7 mouse cellular contexts compared by ENCODE assay signal in genomic region chr9:45905811-45906237, GRCm38 (mm10). TPM values are rescaled to one million over a fixed set of nuclear protein-coding genes. Genes with fewer than 3 reads are reported as not detected.
DNase-seq lines count a peak whose midpoint lies in the region; ATAC-seq and TF ChIP-seq lines count a peak whose summit lies in the region.

No protein-coding gene starts in this region.

- no peak for TF ChIP-seq POLR2A in thymus, adult 2 months (IDR thresholded peaks at IDR 0.05; ENCODE audit: control insufficient read depth, extremely low read depth, insufficient read depth, low read length, poor library complexity)
- no peak for TF ChIP-seq POLR2A in cerebellum, adult 2 months (IDR thresholded peaks at IDR 0.05; ENCODE audit: borderline replicate concordance, insufficient read depth, low read length)

- H3K27ac ChIP-seq in thymus, adult 2 months (ENCODE audit: control insufficient read depth, insufficient read depth, low read length): no peak overlapping the region
- H3K27ac ChIP-seq in cerebellum, adult 2 months (ENCODE audit: insufficient read depth, low read length): peak overlapping the region; percentile 66
- H3K27ac ChIP-seq in heart, embryonic 14.5 days (replicated peaks in 1 of 2; ENCODE audit: control insufficient read depth in 1 of 2, insufficient read depth in 1 of 2, low read depth in 2 of 2, low read length in 2 of 2): peak overlapping the region; percentile 68 to 99; a peak in 3 of 4 replicates
- H3K27ac ChIP-seq in midbrain, embryonic 11.5 days (ENCODE audit: low read depth, low read length): peak overlapping the region; percentile 93

- WGBS in thymus, adult 2 months: under 1% methylated on average over 22 of the region's 27 CpGs
- under 1% methylated on average over 16 of the region's 27 CpGs for WGBS in cerebellum, adult 2 months
- under 1% methylated on average over 15 of the region's 27 CpGs for WGBS in heart, embryonic 14.5 days
- under 1% methylated on average over 23 of the region's 27 CpGs for WGBS in midbrain, embryonic 11.5 days

- H3K9me3 ChIP-seq in heart, embryonic 14.5 days (ENCODE audit: control insufficient read depth, low read length): no peaks in the 10 kb centered on the region
- H3K9me3 ChIP-seq in midbrain, embryonic 11.5 days (ENCODE audit: control insufficient read depth, low read length): no peaks in the 10 kb centered on the region

- H3K4me1 ChIP-seq in thymus, adult 2 months (replicated peaks; ENCODE audit: control insufficient read depth, insufficient read depth, low read length): peaks cover 8% of the 10 kb centered on the region
- H3K4me1 ChIP-seq in cerebellum, adult 2 months (ENCODE audit: control insufficient read depth, insufficient read depth, low read length): no peaks in the 10 kb centered on the region; the same call in 1 of the 2 replicates
- H3K4me1 ChIP-seq in heart, embryonic 14.5 days (ENCODE audit: control insufficient read depth in 2 of 2, insufficient read depth in 2 of 2, low read length in 2 of 2): peaks cover 0 to 20% of the 10 kb centered on the region in 2 experiments; a peak in 2 of 4 replicates
- peaks cover 15% of the 10 kb centered on the region for H3K4me1 ChIP-seq in midbrain, embryonic 11.5 days (ENCODE audit: control insufficient read depth, insufficient read depth, low read length)

- no peak; the same call in 1 of the 2 replicates for ATAC-seq in heart, embryonic 14.5 days (ENCODE audit: insufficient number of reproducible peaks, insufficient read depth, low FRiP score, low read depth)
- ATAC-seq in midbrain, embryonic 11.5 days (ENCODE audit: low FRiP score): peak; percentile 79

- peaks cover 11% of the 10 kb centered on the region for H3K36me3 ChIP-seq in thymus, adult 2 months (ENCODE audit: control insufficient read depth, insufficient read depth, low read length)
- peaks cover 46% of the 10 kb centered on the region for H3K36me3 ChIP-seq in heart, embryonic 14.5 days (ENCODE audit: control insufficient read depth, insufficient read depth, low read length)
- H3K36me3 ChIP-seq in midbrain, embryonic 11.5 days (ENCODE audit: control insufficient read depth, insufficient read depth, low read length): peaks cover 8% of the 10 kb centered on the region

- H3K4me2 ChIP-seq in heart, embryonic 14.5 days (ENCODE audit: low read length): peak overlapping the region; percentile 64
- peak overlapping the region; percentile 94 for H3K4me2 ChIP-seq in midbrain, embryonic 11.5 days

- H3K27me3 ChIP-seq in thymus, adult 2 months (ENCODE audit: control insufficient read depth, insufficient read depth, low read length): no peaks in the 10 kb centered on the region
- H3K27me3 ChIP-seq in cerebellum, adult 2 months (ENCODE audit: control insufficient read depth, insufficient read depth, low read length): no peaks in the 10 kb centered on the region
- no peaks in the 10 kb centered on the region for H3K27me3 ChIP-seq in heart, embryonic 14.5 days (ENCODE audit: control insufficient read depth, insufficient read depth, low read length)
- no peaks in the 10 kb centered on the region for H3K27me3 ChIP-seq in midbrain, embryonic 11.5 days (ENCODE audit: control insufficient read depth, insufficient read depth, low read length)

- peak overlapping the region; percentile 90 for H3K4me3 ChIP-seq in thymus, adult 2 months (ENCODE audit: control insufficient read depth, insufficient read depth, low read length)
- peak overlapping the region; percentile 74 for H3K4me3 ChIP-seq in cerebellum, adult 2 months (replicated peaks; ENCODE audit: insufficient read depth, low read depth, low read length)
- H3K4me3 ChIP-seq in heart, embryonic 14.5 days (ENCODE audit: control insufficient read depth in 1 of 2, insufficient read depth in 1 of 2, low read depth in 1 of 2, low read length in 2 of 2): peak overlapping the region; percentile 85 to 90
- H3K4me3 ChIP-seq in midbrain, embryonic 11.5 days (ENCODE audit: low read depth, low read length): peak overlapping the region; percentile 90

- no peak for DNase-seq in thymus, adult 2 months
- DNase-seq in thymus, postnatal 0 days (ENCODE audit: low spot score): no peak
- DNase-seq in cerebellum, adult 2 months: peak; percentile 44
- DNase-seq in kidney, postnatal 14 days: peak; percentile 52
- DNase-seq in midbrain, embryonic 11.5 days (ENCODE audit: low spot score, missing footprints): peak; percentile 92
- DNase-seq in testis, postnatal 10 days (ENCODE audit: low spot score): peak; percentile 67

- no peak for TF ChIP-seq CTCF in thymus, adult 2 months (IDR thresholded peaks at IDR 0.05; ENCODE audit: borderline replicate concordance, control insufficient read depth, extremely low read depth, insufficient read depth, low read length, poor library complexity)
- TF ChIP-seq CTCF in cerebellum, adult 2 months (IDR thresholded peaks at IDR 0.05; ENCODE audit: borderline replicate concordance, insufficient read depth, low read depth, low read length): no peak

- H3K9ac ChIP-seq in heart, embryonic 14.5 days (ENCODE audit: low read length): peak overlapping the region; percentile 98
- peak overlapping the region; percentile 90 for H3K9ac ChIP-seq in midbrain, embryonic 11.5 days (ENCODE audit: low read length)

RNA-seq across cellular contexts. Expression of gene Pcsk7, which starts 0.5 kb away (rescaled TPM):
- 72.8 and 85.1 TPM in 2 replicates for polyA plus RNA-seq in thymus, adult 2 months (2012; rRNA removed)
- polyA plus RNA-seq in thymus, postnatal 0 days (2015; fragmentation: Nextera tagmentation; extraction: Ambion mirVana): 24.2 and 31.3 TPM in 2 replicates
- polyA plus RNA-seq in cerebellum, adult 2 months (2012; rRNA removed): 32.6 and 33.3 TPM in 2 replicates
- 12.1 and 13.5 TPM in 2 replicates for polyA plus RNA-seq in heart, embryonic 14.5 days (2014; fragmentation: Nextera tagmentation; extraction: Ambion mirVana)
- 11.1 and 14.4 TPM in 2 replicates for polyA plus RNA-seq in midbrain, embryonic 11.5 days (2014; fragmentation: Nextera tagmentation; extraction: Ambion mirVana)

RNA-seq across cellular contexts. Expression of gene Rnf214, which starts 0.9 kb away (rescaled TPM):
- 23.1 and 30.4 TPM in 2 replicates for polyA plus RNA-seq in thymus, adult 2 months (2012; rRNA removed)
- polyA plus RNA-seq in thymus, postnatal 0 days (2015; fragmentation: Nextera tagmentation; extraction: Ambion mirVana): 27.0 and 35.6 TPM in 2 replicates
- polyA plus RNA-seq in cerebellum, adult 2 months (2012; rRNA removed): 45.8 and 47.4 TPM in 2 replicates
- 42.9 and 45.5 TPM in 2 replicates for polyA plus RNA-seq in heart, embryonic 14.5 days (2014; fragmentation: Nextera tagmentation; extraction: Ambion mirVana)
- polyA plus RNA-seq in midbrain, embryonic 11.5 days (2014; fragmentation: Nextera tagmentation; extraction: Ambion mirVana): 73.4 and 81.8 TPM in 2 replicates

RNA-seq across cellular contexts. Expression of gene Tagln, which starts 30.0 kb away (rescaled TPM):
- polyA plus RNA-seq in thymus, adult 2 months (2012; rRNA removed): 66.3 and 69.5 TPM in 2 replicates
- polyA plus RNA-seq in thymus, postnatal 0 days (2015; fragmentation: Nextera tagmentation; extraction: Ambion mirVana): 13.0 and 16.2 TPM in 2 replicates
- 13.2 and 13.7 TPM in 2 replicates for polyA plus RNA-seq in cerebellum, adult 2 months (2012; rRNA removed)
- 122 and 143 TPM in 2 replicates for polyA plus RNA-seq in heart, embryonic 14.5 days (2014; fragmentation: Nextera tagmentation; extraction: Ambion mirVana)
- polyA plus RNA-seq in midbrain, embryonic 11.5 days (2014; fragmentation: Nextera tagmentation; extraction: Ambion mirVana): 27.9 TPM in 2 replicates

RNA-seq across cellular contexts. Expression of gene Sidt2, which starts 49.2 kb away (rescaled TPM):
- polyA plus RNA-seq in thymus, adult 2 months (2012; rRNA removed): 504 and 614 TPM in 2 replicates
- 58.0 and 64.2 TPM in 2 replicates for polyA plus RNA-seq in thymus, postnatal 0 days (2015; fragmentation: Nextera tagmentation; extraction: Ambion mirVana)
- polyA plus RNA-seq in cerebellum, adult 2 months (2012; rRNA removed): 130 and 142 TPM in 2 replicates
- polyA plus RNA-seq in heart, embryonic 14.5 days (2014; fragmentation: Nextera tagmentation; extraction: Ambion mirVana): 36.5 and 43.9 TPM in 2 replicates
- polyA plus RNA-seq in midbrain, embryonic 11.5 days (2014; fragmentation: Nextera tagmentation; extraction: Ambion mirVana): 20.0 and 21.7 TPM in 2 replicates

Comparison
In these comparisons a context has a peak if more than half of its experiments do, and no peak if none do; other contexts are left out.
1. DNase-seq: peak in cerebellum, adult 2 months (2 of 2), kidney, postnatal 14 days (single experiment), midbrain, embryonic 11.5 days (single experiment) and testis, postnatal 10 days (single experiment); none in thymus, adult 2 months (single experiment) and thymus, postnatal 0 days (single experiment).
2. Peak in every context shown above with its lines, with median percentiles within 50 percentile points of each other: H3K4me3 ChIP-seq.